Mouse (Mus musculus) MEL (cell line): ENCODE measurements around the gene Gtf3a.

ENCODE experiments used
- CHD1 ChIP-seq: IDR thresholded peaks from 2 replicates; pipeline ENCODE4 v1.6.1; 2012; ENCODE audit warnings: low read depth, mild to moderate bottlenecking, inconsistent platforms, low read length, improper control_type of control experiment
- CTCF ChIP-seq, 3 experiments: IDR thresholded peaks in 2 of 3; conservative IDR thresholded peaks in 1 of 3; 2 replicates each; pipeline ENCODE4 v1.5.1; 2011 to 2012; ENCODE audit warnings: low read length in 3 of 3, low read depth in 2 of 3, mild to moderate bottlenecking in 2 of 3, improper control_type of control experiment in 1 of 3, inconsistent platforms in 1 of 3, mixed read lengths in 1 of 3, moderate library complexity in 1 of 3; ENCODE audit not compliant: control insufficient read depth in 1 of 3, insufficient read depth in 1 of 3, poor library complexity in 1 of 3, severe bottlenecking in 1 of 3
- MYB ChIP-seq: IDR thresholded peaks from 2 replicates; pipeline ENCODE4 v1.6.1; 2011; ENCODE audit warnings: mild to moderate bottlenecking, low read depth, low read length, improper control_type of control experiment
- RAD21 ChIP-seq: IDR thresholded peaks from 2 replicates; pipeline ENCODE4 v1.6.1; 2011; ENCODE audit warnings: mild to moderate bottlenecking, low read depth, low read length, improper control_type of control experiment

DNA sequence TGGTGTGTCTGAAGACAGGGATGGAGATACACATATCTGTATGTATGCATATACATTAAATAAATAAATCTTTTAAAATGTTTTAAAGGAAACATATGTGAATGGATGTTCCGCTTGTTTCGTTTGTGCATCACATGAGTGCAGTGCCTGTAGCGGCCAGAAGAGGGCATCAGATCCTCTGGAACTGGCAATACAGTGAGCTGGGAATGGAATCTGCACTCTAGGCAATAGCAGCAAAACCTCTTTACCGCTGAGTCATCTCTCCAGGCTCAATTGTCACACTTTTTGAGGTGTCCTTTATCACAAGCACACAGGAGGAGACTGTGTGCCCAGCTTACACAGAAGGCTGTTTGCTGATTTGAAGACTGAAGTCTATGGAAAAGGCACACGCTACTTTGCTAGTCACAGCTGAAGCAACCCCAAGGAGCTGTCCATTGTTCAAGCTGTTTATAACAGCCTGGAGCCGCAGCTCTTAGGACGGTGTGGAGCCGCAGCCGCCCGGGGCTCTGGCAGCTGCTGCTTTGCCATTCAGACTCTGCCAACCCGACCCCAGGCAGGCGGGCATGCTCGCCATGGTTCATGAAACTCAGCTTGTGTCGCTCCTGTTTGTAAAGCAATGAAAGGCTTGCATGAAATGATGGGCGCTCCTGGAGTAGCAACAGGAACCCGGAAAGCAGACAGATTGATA is 9.2 kb upstream of the Gtf3a start:
- TF ChIP-seq RAD21 (peak; percentile 38), MYB (no peak), CTCF (IDR thresholded peaks at IDR 0.05 in 2 of 3, conservative IDR thresholded peaks at IDR 0.05 in 1 of 3; ENCODE audit: control insufficient read depth in 1 of 3, insufficient read depth in 1 of 3, low read depth in 2 of 3, low read length in 3 of 3, poor library complexity in 1 of 3, severe bottlenecking in 1 of 3) (peak; percentile 64 to 74 (median 70)), CHD1 (no peak)
